Mouse (Mus musculus) limb, embryonic 14.5 days (tissue): ENCODE measurements around the gene Ppfia4. TPM values are rescaled to one million over a fixed set of nuclear protein-coding genes. Genes with fewer than 3 reads are reported as not detected.

Experiments
- ATAC-seq: fragments of 200-750 bp; cut with Nextera tagmentation; 2 replicates; pipeline ENCODE4 v1.8.0; 2017; ENCODE audit warnings: low read depth, moderate number of reproducible peaks, moderate TSS enrichment; ENCODE audit not compliant: low FRiP score
- DNase-seq: peaks from one replicate; pipeline ENCODE4 v3.0.0-alpha.2; 2015; ENCODE audit warnings: low spot score
- H3K27ac ChIP-seq: fragments of 300-500 bp; sonication (generic); replicated peaks from 2 replicates; pipeline ENCODE4 v1.5.1; 2014; ENCODE audit warnings: low read depth, mild to moderate bottlenecking, low read length, moderate library complexity, mixed read lengths
- H3K27me3 ChIP-seq: fragments of 300-500 bp; sonication (generic); 2 replicates; pipeline ENCODE4 v1.6.1; 2014; ENCODE audit warnings: low read length, mixed read lengths; ENCODE audit not compliant: control insufficient read depth, insufficient read depth
- H3K36me3 ChIP-seq: fragments of 300-500 bp; sonication (generic); 2 replicates; pipeline ENCODE4 v1.6.1; 2014; ENCODE audit warnings: mild to moderate bottlenecking, low read length, moderate library complexity, mixed read lengths; ENCODE audit not compliant: control insufficient read depth, insufficient read depth
- H3K4me1 ChIP-seq: fragments of 300-500 bp; sonication (generic); 2 replicates; pipeline ENCODE4 v1.6.1; 2014; ENCODE audit warnings: antibody characterized with exemption, low read length, mixed read lengths; ENCODE audit not compliant: control insufficient read depth, insufficient read depth
- H3K4me2 ChIP-seq: fragments of 300-500 bp; sonication (generic); replicated peaks from 2 replicates; pipeline ENCODE4 v1.6.1; 2014; ENCODE audit warnings: low read depth, mild to moderate bottlenecking, low read length, moderate library complexity; ENCODE audit not compliant: severe bottlenecking
- H3K4me3 ChIP-seq: fragments of 300-500 bp; sonication (generic); replicated peaks from 2 replicates; pipeline ENCODE4 v1.5.1; 2014; ENCODE audit warnings: low read length
- H3K9ac ChIP-seq: fragments of 300-500 bp; sonication (generic); 2 replicates; pipeline ENCODE4 v1.6.1; 2014; ENCODE audit warnings: mild to moderate bottlenecking, low read depth, low read length, moderate library complexity; ENCODE audit not compliant: severe bottlenecking
- H3K9me3 ChIP-seq: fragments of 300-500 bp; sonication (generic); 2 replicates; pipeline ENCODE4 v1.6.1; 2016; ENCODE audit warnings: low read length; ENCODE audit not compliant: control insufficient read depth
- POLR2A ChIP-seq: fragments of 200-500 bp; IDR thresholded peaks from 2 replicates; pipeline ENCODE4 v1.8.0; 2012; ENCODE audit warnings: inconsistent platforms, mild to moderate bottlenecking, moderate library complexity, borderline replicate concordance; ENCODE audit not compliant: insufficient read depth, insufficient read length; ENCODE audit errors: extremely low read depth
- WGBS: fragments of 180-500 bp; shearing (Covaris S2); extraction: QIAGEN DNeasy Blood & Tissue Kit; methylation state at CpG from one replicate; pipeline ENCODE4 v1.1.7; 2014; 5-methylcytosine and 5-hydroxymethylcytosine counted together
- polyA plus RNA-seq, 2 experiments: library from polyadenylated mRNA; depleted of rRNA in 1 of 2; stranded (reverse) in 1 of 2; unstranded in 1 of 2; fragments of >200 nt; fragmentation: Nextera tagmentation in 1 of 2; extraction: Ambion mirVana in 1 of 2; gene quantifications; 2 replicates each; pipeline versions ENCODE4 v1.2.1 to v1.2.3; 2012 to 2014

Ppfia4 gene
- polyA plus RNA-seq, 2 experiments = 10.9 to 32.3 TPM

- Histone ChIP-seq H3K9ac (no peak overlapping the region), H3K4me1 (no peaks in the 10 kb centered on the region), H3K36me3 (0 out of 2 replicates have a peak, but pooled peaks cover 4% of the 10 kb centered on the region), H3K9me3 (no peaks in the 10 kb centered on the region), H3K4me3 (no peak overlapping the region), H3K4me2 (no peak overlapping the region), H3K27ac (no peak overlapping the region), H3K27me3 (no peaks in the 10 kb centered on the region)
- TF ChIP-seq POLR2A = no peak
- no peak for ATAC-seq
- no peak for DNase-seq
- WGBS = 92% methylated on average over 2 of the region's 2 CpGs
These were observed 22.4 kb downstream of the Ppfia4 start for GRCm38 (mm10) chr1:134310291-134310690.

GRCm38 (mm10) chr1:134307409-134307808 lies 25.3 kb downstream of the Ppfia4 start:
- H3K4me2 ChIP-seq = no peak overlapping the region
- WGBS = 67% methylated on average over 10 of the region's 10 CpGs
- TF ChIP-seq POLR2A = no peak
- ATAC-seq (peak; percentile 76), DNase-seq (peak; percentile 40)
- H3K4me3 ChIP-seq = no peak overlapping the region
- H3K36me3 ChIP-seq = 0 out of 2 replicates have a peak, but pooled peaks cover 4% of the 10 kb centered on the region
- H3K27ac ChIP-seq = no peak overlapping the region
- H3K9ac ChIP-seq = no peak overlapping the region
- no peaks in the 10 kb centered on the region for H3K27me3 ChIP-seq
- H3K9me3 ChIP-seq = no peaks in the 10 kb centered on the region
- peaks cover 7% of the 10 kb centered on the region for H3K4me1 ChIP-seq

- Histone ChIP-seq H3K4me3 (no peak overlapping the region), H3K27me3 (peaks cover 2% of the 10 kb centered on the region), H3K9ac (no peak overlapping the region), H3K9me3 (no peaks in the 10 kb centered on the region), H3K4me2 (no peak overlapping the region), H3K27ac (no peak overlapping the region), H3K36me3 (no peaks in the 10 kb centered on the region), H3K4me1 (peaks cover 9% of the 10 kb centered on the region)
- WGBS = 90% methylated on average over 9 of the region's 9 CpGs
- no peak for TF ChIP-seq POLR2A
- ATAC-seq = no peak
- DNase-seq = no peak
These were observed 27.8 kb downstream of the Ppfia4 start for GRCm38 (mm10) chr1:134304940-134305339.

GRCm38 (mm10) chr1:134302568-134303238 lies 30.0 kb downstream of the Ppfia4 start:
- ATAC-seq (peak; percentile 69; the same call in 1 of the 2 replicates), DNase-seq (peak; percentile 56)
- Histone ChIP-seq H3K36me3 (0 out of 2 replicates have a peak, but pooled peaks cover 3% of the 10 kb centered on the region), H3K4me3 (no peak overlapping the region), H3K4me2 (no peak overlapping the region), H3K27me3 (peaks cover 14% of the 10 kb centered on the region), H3K4me1 (peaks cover 15% of the 10 kb centered on the region), H3K9me3 (no peaks in the 10 kb centered on the region), H3K27ac (peak overlapping the region; percentile 53), H3K9ac (no peak overlapping the region)
- TF ChIP-seq POLR2A = no peak
- WGBS = 40% methylated on average over 8 of the region's 8 CpGs

GRCm38 (mm10) chr1:134298636-134299411 lies 33.9 kb downstream of the Ppfia4 start:
- no peaks in the 10 kb centered on the region for H3K9me3 ChIP-seq
- 5% methylated on average over 39 of the region's 59 CpGs for WGBS
- ATAC-seq = 0 out of 2 replicates have a peak, but pooled peaks have one; percentile 23
- H3K4me2 ChIP-seq = peak overlapping the region; percentile 93
- H3K27ac ChIP-seq = no peak overlapping the region
- H3K27me3 ChIP-seq = peaks cover 14% of the 10 kb centered on the region
- no peak for TF ChIP-seq POLR2A
- H3K36me3 ChIP-seq = 0 out of 2 replicates have a peak, but pooled peaks cover 3% of the 10 kb centered on the region
- peak overlapping the region; percentile 64 for H3K9ac ChIP-seq
- H3K4me3 ChIP-seq = peak overlapping the region; percentile 48
- H3K4me1 ChIP-seq = peaks cover 15% of the 10 kb centered on the region
- DNase-seq = peak; percentile 54
